In genomic region chr1:189718600-189718999, GRCm38 (mm10) we compare ENCODE assay signal across 26 mouse cellular contexts. TPM values are rescaled to one million over a fixed set of nuclear protein-coding genes. Genes with fewer than 3 reads are reported as not detected.
"Had no signal": no experiment of that assay in that cellular context is flagged by ENCODE, and none has a peak within 500 bp of the region (broad histone marks: within the 10 kb centered on the region; RNA-seq: fewer than 3 reads in every experiment).

No protein-coding gene starts in this region.

- H3K9me3 ChIP-seq: embryonic facial prominence, embryonic 12.5 days; embryonic facial prominence, embryonic 13.5 days; embryonic facial prominence, embryonic 15.5 days; forebrain, embryonic 12.5 days; forebrain, embryonic 13.5 days; forebrain, embryonic 15.5 days had no signal

- H3K27ac ChIP-seq: embryonic facial prominence, embryonic 10.5 days; embryonic facial prominence, embryonic 12.5 days; embryonic facial prominence, embryonic 13.5 days; embryonic facial prominence, embryonic 15.5 days; forebrain, embryonic 10.5 days; forebrain, embryonic 12.5 days; forebrain, embryonic 13.5 days; forebrain, embryonic 15.5 days; gastrocnemius, adult 2 months; heart, adult 2 months had no signal

- H3K4me1 ChIP-seq: forebrain, embryonic 10.5 days; forebrain, embryonic 12.5 days; forebrain, embryonic 13.5 days; forebrain, embryonic 15.5 days had no signal

- DNase-seq: cerebellum, adult 9-11 months; cerebellum, postnatal 10 days; cerebellum, postnatal 14 days; cerebellum, postnatal 25 days; cerebellum, postnatal 36 days; embryo, embryonic 11 days; forebrain, postnatal 0 days; gastrocnemius, adult 2 months; gastrocnemius, postnatal 10 days; gastrocnemius, postnatal 14 days; gastrocnemius, postnatal 25 days; gastrocnemius, postnatal 36 days; heart, adult 11 months; heart, adult 18-20 months; heart, adult 2 months had no signal

- H3K27me3 ChIP-seq: embryonic facial prominence, embryonic 12.5 days; embryonic facial prominence, embryonic 13.5 days; embryonic facial prominence, embryonic 15.5 days; forebrain, embryonic 12.5 days; forebrain, embryonic 13.5 days; forebrain, embryonic 15.5 days had no signal

- H3K9ac ChIP-seq: embryonic facial prominence, embryonic 12.5 days; embryonic facial prominence, embryonic 13.5 days; embryonic facial prominence, embryonic 15.5 days; forebrain, embryonic 12.5 days; forebrain, embryonic 13.5 days; forebrain, embryonic 15.5 days; forebrain, postnatal 0 days had no signal

- H3K4me2 ChIP-seq: embryonic facial prominence, embryonic 12.5 days; embryonic facial prominence, embryonic 13.5 days; embryonic facial prominence, embryonic 15.5 days; forebrain, embryonic 12.5 days; forebrain, embryonic 13.5 days; forebrain, embryonic 15.5 days had no signal

- H3K4me3 ChIP-seq: embryonic facial prominence, embryonic 10.5 days; embryonic facial prominence, embryonic 12.5 days; embryonic facial prominence, embryonic 13.5 days; embryonic facial prominence, embryonic 15.5 days; erythroblast, embryonic 14.5 days; forebrain, embryonic 10.5 days; forebrain, embryonic 12.5 days; forebrain, embryonic 13.5 days; forebrain, embryonic 15.5 days; gastrocnemius, adult 2 months; heart, adult 2 months had no signal

- ATAC-seq: forebrain, embryonic 13.5 days; forebrain, embryonic 14.5 days; forebrain, embryonic 15.5 days; forebrain, embryonic 16.5 days; forebrain, postnatal 0 days had no signal

- H3K36me3 ChIP-seq: embryonic facial prominence, embryonic 10.5 days; embryonic facial prominence, embryonic 12.5 days; embryonic facial prominence, embryonic 13.5 days; embryonic facial prominence, embryonic 15.5 days; forebrain, embryonic 10.5 days; forebrain, embryonic 12.5 days; forebrain, embryonic 15.5 days had no signal

RNA-seq across cellular contexts. Expression of gene Ptpn14, which starts 9.5 kb away (rescaled TPM):
- polyA plus RNA-seq: erythroblast, embryonic 14.5 days had no signal
